Mouse (Mus musculus) testis, adult 2 months (tissue): ENCODE measurements around the gene Ado.

ENCODE experiments used
- CTCF ChIP-seq: fragments of 200-500 bp; IDR thresholded peaks from 2 replicates; pipeline ENCODE4 v1.5.1; 2012; ENCODE audit warnings: low read depth, mild to moderate bottlenecking, inconsistent platforms, low read length, moderate library complexity; ENCODE audit not compliant: control insufficient read depth, insufficient read depth, insufficient replicate concordance
- POLR2A ChIP-seq: fragments of 200-500 bp; IDR thresholded peaks from 2 replicates; pipeline ENCODE4 v1.6.1; 2012; ENCODE audit warnings: low read depth, mild to moderate bottlenecking, inconsistent platforms, low read length, moderate library complexity; ENCODE audit not compliant: control insufficient read depth

GRCm38 (mm10) chr10:67539401-67539730, 9.4 kb downstream of the Ado start:
- TF ChIP-seq CTCF (no peak), POLR2A (no peak)
